Mouse (Mus musculus): ENCODE data around the gene Usp12. TPM values are rescaled to one million over a fixed set of nuclear protein-coding genes. Genes with fewer than 3 reads are reported as not detected.

The Usp12 gene
- polyA plus RNA-seq, 1 experiment from 2014 or later, result 13.8 TPM

Other genes starting within 250 kb of the Usp12 start
- not detected in 2 replicates for gene Gm3415, start 238.9 kb downstream of the Usp12 start, polyA plus RNA-seq (2015; fragmentation: Nextera tagmentation; extraction: Ambion mirVana)
- 6.7 and 6.8 TPM in 2 replicates for gene Gpr12, start 209.8 kb downstream of the Usp12 start, polyA plus RNA-seq (2015; fragmentation: Nextera tagmentation; extraction: Ambion mirVana)
- 371 and 386 TPM in 2 replicates for gene Rpl21, start 37.9 kb upstream of the Usp12 start, polyA plus RNA-seq (2015; fragmentation: Nextera tagmentation; extraction: Ambion mirVana)
- 11.0 and 12.5 TPM in 2 replicates for gene Rasl11a, start 50.1 kb upstream of the Usp12 start, polyA plus RNA-seq (2015; fragmentation: Nextera tagmentation; extraction: Ambion mirVana)
- gene Gtf3a, start 153.7 kb upstream of the Usp12 start, polyA plus RNA-seq (2015; fragmentation: Nextera tagmentation; extraction: Ambion mirVana), result 98.2 and 99.9 TPM in 2 replicates
- gene Mtif3, start 168.8 kb upstream of the Usp12 start, polyA plus RNA-seq (2015; fragmentation: Nextera tagmentation; extraction: Ambion mirVana), result 25.9 and 30.6 TPM in 2 replicates